Mouse (Mus musculus): ENCODE results near the gene Baiap2l1.

The Baiap2l1 gene

DNA sequence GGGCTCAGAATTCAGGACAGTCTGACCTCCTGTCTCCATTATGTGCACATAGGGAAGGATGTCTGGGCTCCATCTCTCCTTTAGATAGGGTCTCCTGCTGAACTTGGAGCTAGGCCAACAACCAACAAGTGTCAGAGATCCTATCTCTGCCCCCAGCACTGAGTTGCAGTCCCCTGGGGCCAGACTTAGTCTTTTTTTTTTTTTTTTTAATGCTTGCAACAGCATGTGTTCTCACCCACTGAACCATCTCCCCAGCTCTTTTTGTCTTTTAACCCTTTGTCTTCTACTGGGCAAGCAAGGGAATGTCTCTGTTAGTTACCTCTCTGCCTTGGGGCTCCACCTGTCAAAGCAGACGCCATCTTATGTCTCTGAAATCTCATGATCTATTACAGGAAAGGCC is 118.9 kb downstream of the Baiap2l1 start:
- in situ Hi-C loops (cut with MboI, MseI): loop anchor here in 1 of 2 experiments (25.0 kb wide), 1 partner anchor 1973 kb away; the partner anchor contains the start of gene Rnf6

DNA sequence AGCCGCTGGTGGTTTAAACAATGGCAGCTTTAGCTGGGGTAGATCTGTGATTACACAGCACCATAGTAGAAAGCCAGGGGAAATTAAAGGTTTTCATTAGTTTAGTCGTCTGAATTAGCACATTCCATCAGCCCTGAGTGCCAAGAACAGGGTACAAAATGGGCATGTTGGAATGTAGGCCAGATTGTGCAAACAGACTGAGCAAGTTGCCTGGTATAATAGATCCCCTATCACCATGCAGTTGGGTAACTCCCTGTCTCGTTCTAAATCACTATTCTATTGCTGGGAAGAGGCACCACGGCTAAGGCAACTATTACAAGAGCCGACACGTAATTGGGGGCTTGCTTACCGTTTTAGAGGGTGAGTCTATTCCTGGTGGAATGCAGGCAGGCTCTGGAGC is 123.2 kb downstream of the Baiap2l1 start:
- in situ Hi-C loops (cut with MboI, MseI): loop anchor here in 1 of 2 experiments (25.0 kb wide), 1 partner anchor 1978 kb away; the partner anchor contains the start of gene Rnf6

DNA sequence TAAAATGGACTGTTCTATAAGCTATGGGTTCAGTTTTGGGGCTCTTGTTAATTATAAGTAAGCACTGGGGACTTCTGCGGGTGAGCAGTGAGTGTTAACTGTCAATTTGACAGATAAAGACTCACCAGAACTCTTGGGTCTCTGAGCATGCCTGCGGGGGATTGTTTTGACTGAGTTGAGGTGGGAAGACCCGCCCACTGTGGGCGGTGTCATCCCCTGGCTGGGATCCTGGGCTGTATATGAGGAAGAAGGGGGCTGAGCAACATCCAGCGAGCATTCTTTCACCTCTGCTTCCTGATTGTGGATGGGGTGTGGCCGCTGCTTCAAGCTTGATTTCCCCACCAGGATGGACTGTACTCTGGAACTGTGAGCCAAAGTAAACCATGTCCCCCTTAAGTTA is 123.7 kb downstream of the Baiap2l1 start:
- in situ Hi-C loops (cut with MboI, MseI): loop anchor here in 1 of 2 experiments (25.0 kb wide), 1 partner anchor 1978 kb away; the partner anchor contains the start of gene Rnf6

DNA sequence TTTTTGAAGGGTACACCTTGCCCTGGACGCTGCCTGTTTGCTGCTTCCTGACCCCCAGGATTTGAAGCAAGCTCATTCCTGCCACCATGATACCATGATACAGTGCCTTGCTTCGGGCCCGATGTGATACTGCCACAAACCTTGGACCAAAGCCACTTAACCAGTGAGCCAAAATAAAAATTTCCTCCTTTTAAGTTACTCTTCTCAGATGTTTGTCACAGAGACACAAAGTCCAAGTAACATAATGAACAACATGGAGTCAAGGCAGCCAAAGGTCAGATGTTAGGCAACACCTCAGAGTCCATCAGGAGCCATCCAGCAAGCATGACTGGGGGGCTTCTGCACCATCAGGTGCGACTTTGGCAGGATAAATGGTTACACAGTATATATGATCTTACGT is 125.4 kb downstream of the Baiap2l1 start:
- in situ Hi-C loops (cut with MboI, MseI): loop anchor here in 1 of 2 experiments (25.0 kb wide), 1 partner anchor 1980 kb away; the partner anchor contains the start of gene Rnf6

DNA sequence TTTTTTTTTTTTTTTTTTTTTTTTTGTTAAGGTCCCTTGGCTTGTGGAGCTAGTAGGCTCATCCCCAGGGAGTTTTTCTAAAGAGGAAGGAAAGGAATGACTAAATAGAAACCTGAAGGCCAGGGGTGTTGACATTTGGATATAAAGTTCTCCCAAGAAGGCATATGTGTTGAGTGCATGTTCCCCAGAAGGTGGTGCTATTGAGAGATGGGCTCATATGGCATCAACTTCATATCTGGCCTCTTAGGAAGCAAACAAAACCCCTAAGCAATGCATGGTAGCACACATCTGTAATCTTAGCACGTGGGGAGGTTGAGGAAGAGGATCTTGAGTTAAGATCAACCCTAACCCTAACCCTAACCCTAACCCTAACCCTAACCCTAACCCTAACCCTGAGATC is 126.5 kb downstream of the Baiap2l1 start:
- in situ Hi-C loops (cut with MboI, MseI): loop anchor here in 1 of 2 experiments (25.0 kb wide), 1 partner anchor 1981 kb away; the partner anchor contains the start of gene Rnf6

DNA sequence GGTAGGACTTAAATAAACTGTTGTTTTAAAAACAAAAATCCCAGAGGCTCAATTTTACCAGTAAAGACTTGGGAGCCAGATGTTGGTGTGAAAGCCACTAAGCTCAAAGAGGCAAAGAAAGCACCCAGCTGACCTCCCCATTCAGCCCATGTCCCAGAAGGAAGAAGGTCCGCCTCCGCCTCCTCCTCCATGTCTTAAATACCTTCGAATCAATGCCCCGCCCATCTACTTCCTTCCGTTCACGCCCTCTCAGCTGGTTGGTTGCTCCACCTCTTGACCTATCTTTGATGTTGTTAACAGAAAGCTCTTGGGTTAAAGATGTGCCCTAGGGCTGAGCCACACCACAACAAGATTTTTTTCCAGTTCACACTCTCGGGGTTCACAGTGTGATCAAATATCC is 127.7 kb downstream of the Baiap2l1 start:
- in situ Hi-C loops (cut with MboI, MseI): loop anchor here in 1 of 2 experiments (25.0 kb wide), 1 partner anchor 1982 kb away; the partner anchor contains the start of gene Rnf6

DNA sequence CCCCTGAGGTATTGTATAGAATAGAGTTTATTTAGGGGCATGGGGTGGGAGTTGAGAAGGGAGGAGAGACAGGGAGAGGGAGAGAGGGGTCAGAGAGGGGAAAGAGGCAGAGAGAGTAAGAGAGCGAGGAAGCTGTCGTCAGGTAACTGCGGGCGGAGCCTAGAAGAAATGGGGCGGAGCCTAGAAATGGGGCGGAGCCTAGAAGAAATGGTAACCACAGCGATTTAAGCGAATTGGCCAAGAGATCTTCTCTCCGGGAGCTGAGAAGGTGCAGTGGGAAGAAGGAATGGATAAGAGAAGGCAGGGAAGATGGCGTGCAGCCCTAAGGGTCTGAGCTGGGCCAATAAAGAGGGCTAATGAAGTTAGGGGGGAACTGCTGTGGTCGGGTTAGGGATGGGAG is 131.7 kb downstream of the Baiap2l1 start:
- in situ Hi-C loops (cut with MboI, MseI): loop anchor here in 1 of 2 experiments (25.0 kb wide), 1 partner anchor 1986 kb away; the partner anchor contains the start of gene Rnf6

DNA sequence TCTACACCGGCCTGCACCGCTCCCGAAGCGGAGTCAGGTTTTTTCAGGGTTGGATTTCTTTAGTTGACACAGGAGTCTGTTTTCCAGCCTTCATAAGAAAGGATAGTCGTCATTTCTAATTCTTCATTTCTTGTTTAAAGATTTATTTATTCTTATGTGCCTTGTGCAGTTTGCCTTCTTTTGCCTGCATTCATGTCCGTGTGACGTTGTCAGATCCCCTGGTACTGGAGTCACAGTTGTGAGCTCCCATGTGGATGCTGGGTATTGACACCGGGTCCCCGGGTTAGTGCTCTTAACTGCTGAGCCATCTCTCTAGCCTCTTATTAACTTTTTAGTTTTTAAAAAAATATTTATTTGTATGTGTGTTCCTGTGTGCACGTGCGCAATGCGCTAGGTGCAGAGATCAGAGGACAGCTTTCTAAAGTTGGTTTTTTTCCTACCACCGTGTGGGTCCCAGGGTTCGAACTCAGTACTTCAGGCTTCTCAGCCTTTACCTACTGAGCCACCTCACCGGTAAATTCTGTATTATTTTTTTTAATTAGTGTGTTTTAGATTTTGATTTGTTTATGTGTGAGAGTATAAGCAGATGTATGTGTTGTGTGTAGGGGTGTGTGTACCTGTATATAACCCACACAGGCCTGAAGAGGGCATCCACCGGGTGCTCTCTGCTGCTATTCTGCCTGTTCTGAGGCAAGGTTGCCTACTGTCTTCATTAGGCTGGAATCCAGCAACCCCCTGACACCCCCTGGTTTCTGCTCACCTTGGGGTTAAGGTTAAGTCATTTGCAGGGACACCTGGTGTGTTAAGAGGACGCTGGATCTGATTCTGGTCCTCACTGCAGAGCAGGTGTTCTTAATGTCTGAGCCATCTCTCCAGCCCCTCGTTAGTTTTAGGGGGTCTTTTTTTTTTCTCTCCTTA is 133.8 kb downstream of the Baiap2l1 start:
- in situ Hi-C loops (cut with MboI, MseI): loop anchor here in 1 of 2 experiments (25.0 kb wide), 1 partner anchor 538 kb away; the partner anchor contains the start of genes Tmem130 and Trrap

DNA sequence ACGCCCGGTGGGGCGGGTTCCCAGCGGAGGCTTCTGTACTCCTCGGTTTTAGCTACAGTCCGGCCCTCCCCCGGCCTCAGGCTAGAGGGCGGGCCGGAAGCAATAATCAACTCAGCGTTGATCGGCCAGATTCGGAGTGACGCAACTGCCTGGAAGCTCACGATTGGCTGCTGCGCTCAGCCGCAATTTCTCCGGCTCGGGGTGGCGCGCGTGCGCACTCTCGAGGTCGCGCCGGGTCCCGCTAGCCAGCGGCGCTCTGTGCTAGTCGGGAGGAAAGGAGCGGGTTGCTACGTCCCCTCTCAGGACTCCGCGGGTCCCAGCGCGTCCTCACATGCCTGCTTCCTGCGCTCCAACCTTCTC is 134.4 kb downstream of the Baiap2l1 start, which contains the start of gene Tecpr1:
TSS of gene Tecpr1 (minus strand) at position 113 of the 360 bp plus-strand sequence.
- in situ Hi-C loops (cut with MboI, MseI): loop anchor here in 1 of 2 experiments (25.0 kb wide), 1 partner anchor 539 kb away; the partner anchor contains the start of genes Tmem130 and Trrap

DNA sequence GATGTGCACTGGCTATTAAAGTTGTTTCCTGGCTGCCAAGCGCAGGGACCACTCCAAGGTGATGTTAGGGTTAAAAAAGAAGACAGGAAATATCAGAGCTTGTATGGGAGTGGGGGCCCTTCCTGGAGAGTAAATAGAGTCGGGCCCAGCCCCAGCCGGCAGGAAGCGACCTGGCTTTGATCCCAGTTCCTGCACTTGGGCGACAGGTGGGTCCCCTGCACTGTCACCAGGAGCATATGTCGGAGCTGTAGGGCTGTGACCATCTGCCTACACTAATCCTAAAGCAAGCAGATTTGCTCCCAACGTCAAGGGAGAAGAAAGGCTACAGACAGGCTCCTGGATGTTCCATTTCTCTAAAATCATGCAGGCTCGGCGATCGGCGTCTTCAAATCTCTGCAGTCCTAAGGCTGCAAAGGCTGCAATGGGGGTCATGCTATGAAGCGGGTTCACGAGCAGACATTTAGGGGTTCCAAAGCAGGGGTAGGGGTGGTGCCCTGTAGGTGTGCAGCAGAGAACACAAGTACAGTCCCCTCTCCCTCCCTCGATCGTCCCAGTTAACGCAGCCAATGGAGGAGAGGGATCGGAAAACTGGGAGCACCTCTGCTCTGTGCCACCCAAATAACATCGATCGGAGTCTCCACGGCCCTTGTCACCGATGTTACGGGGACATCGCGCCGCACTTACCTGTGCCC is 135.0 kb downstream of the Baiap2l1 start:
- in situ Hi-C loops (cut with MboI, MseI): loop anchor here in 1 of 2 experiments (25.0 kb wide), 1 partner anchor 539 kb away; the partner anchor contains the start of genes Tmem130 and Trrap

DNA sequence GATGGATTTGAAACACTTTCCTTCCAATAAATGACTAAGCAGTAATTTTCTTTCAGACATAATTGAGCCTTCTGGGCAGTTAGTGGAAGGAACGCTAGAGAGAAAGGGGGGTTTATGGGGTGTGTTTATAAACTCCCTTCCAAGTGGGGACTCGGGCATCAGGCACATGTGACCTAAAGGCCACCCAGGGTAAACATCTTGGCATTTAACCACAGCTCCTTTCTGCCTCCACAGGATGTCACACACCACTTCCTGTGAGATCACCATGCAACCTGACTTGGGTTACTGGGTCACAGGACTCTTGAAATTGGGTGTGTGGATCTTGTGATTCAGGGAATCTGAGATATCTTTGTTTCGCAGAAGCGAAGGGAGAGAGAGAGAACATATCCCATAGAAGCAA is 136.6 kb downstream of the Baiap2l1 start:
- in situ Hi-C loops (cut with MboI, MseI): loop anchor here in 1 of 2 experiments (25.0 kb wide), 1 partner anchor 541 kb away; the partner anchor contains the start of genes Tmem130 and Trrap

DNA sequence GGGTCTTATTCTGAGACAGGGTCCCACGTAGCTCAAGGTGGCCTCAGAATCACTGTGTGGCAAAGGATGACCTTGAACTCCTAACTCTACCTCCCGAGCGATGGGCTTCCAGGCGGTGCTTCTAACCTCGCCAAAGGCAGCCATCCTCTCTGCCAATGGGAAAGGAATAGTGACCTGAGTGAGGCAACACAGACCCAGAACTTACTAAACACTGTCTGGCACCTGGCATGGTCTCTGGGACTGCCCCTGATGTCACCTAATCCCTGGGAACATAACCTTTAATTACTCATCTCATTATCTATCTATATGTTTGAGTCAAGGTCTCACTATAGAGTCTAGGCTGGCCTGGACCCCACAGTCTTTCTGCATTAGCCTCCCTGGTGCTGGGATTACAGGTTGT is 138.0 kb downstream of the Baiap2l1 start:
- in situ Hi-C loops (cut with MboI, MseI): loop anchor here in 1 of 2 experiments (25.0 kb wide), 1 partner anchor 542 kb away; the partner anchor contains the start of genes Tmem130 and Trrap

DNA sequence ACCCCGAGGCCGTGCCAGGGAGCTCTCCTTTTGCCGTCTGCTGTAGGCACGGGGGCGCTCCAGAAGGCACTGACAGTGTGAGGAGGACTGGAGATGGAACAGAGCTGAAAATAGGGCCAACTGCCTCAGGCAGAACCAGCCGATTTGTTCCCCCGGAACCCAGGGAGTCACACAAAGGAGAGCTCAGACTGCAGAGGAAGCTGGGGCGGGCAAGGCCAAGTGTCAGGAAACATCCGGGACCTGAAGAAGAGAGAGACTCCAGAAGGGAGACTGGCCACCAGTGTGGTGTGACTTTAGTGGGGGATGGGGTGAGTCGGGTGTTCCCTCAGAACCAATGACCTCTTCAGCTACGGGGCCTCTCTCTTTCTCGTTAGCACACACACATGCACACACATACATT is 138.6 kb downstream of the Baiap2l1 start:
- in situ Hi-C loops (cut with MboI, MseI): loop anchor here in 1 of 2 experiments (25.0 kb wide), 1 partner anchor 543 kb away; the partner anchor contains the start of genes Tmem130 and Trrap

DNA sequence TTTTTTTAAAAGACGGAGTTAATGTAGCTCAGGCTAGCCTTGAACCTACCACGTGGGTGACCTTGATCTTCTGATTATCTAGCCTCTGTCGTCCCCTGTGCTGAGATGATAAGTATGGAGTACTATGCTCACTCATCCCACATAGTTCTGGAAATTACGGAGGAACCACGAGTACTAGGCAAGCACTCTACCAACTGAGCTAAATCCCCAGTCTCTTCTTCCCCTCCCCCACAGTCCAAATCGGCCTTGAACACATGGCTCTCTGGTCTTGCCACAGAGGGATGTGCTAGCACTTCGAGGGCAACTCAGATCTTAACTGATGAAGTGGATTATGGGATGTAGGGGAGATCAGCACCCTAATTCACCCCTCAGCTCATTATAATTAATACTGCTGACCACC is 139.9 kb downstream of the Baiap2l1 start:
- in situ Hi-C loops (cut with MboI, MseI): loop anchor here in 1 of 2 experiments (25.0 kb wide), 1 partner anchor 544 kb away; the partner anchor contains the start of genes Tmem130 and Trrap

DNA sequence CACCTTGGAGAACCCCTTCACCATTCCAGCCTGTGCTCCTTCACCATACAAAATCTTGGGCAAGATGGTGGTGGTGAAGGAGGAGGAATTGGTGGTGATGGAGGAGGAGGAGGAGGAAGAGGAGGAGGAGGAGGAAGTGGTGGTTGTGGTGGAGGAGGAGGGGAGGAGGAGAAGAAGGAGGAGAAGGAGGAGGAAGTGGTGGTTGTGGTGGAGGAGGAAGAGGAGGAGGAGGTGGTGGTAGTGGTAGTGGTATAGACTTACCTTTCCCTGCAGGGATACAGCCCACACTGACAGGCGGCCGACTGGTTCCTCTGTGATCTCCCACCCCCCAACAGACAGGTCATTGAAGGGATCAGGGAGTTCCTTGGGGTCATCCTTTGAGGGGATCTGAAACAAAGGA is 141.9 kb downstream of the Baiap2l1 start:
- in situ Hi-C loops (cut with MboI, MseI): loop anchor here in 1 of 2 experiments (25.0 kb wide), 1 partner anchor 546 kb away; the partner anchor contains the start of genes Tmem130 and Trrap
